Mouse (Mus musculus): ENCODE measurements at regions not wholly inside any gene's neighbourhood (a gene's known extent, or its start where the extent isn't known, plus 50 kb on each side); places are given as distances from the start of the nearest gene placed in this dataset.

GRCm38 (mm10) chr5:75828332-75828731 lies 149.9 kb downstream of the Kdr start:
- no peak for ATAC-seq (ENCODE audit: extremely low read depth, insufficient number of reproducible peaks, low FRiP score, low TSS enrichment)
- H3K36me3 ChIP-seq, result no peaks in the 10 kb centered on the region
- 76% methylated on average over 5 of the region's 5 CpGs for WGBS
- H3K27ac ChIP-seq (replicated peaks), result no peak overlapping the region
- H3K27me3 ChIP-seq (replicated peaks), result no peaks in the 10 kb centered on the region
- no peak overlapping the region for H3K9ac ChIP-seq
- H3K4me1 ChIP-seq, result peaks cover 27% of the 10 kb centered on the region
- no peak overlapping the region for H3K4me3 ChIP-seq
- H3K4me2 ChIP-seq, result no peak overlapping the region
- H3K9me3 ChIP-seq, result no peaks in the 10 kb centered on the region

- 29% methylated on average over 10 of the region's 10 CpGs for WGBS
- Histone ChIP-seq H3K4me2 (no peak overlapping the region; the same call in 1 of the 2 replicates), H3K27ac (replicated peaks) (peak overlapping the region; percentile 49)
These were observed 151.8 kb downstream of the Kdr start for GRCm38 (mm10) chr5:75826283-75827098.

GRCm38 (mm10) chr5:75825576-75825975 lies 152.7 kb downstream of the Kdr start:
- H3K27me3 ChIP-seq (replicated peaks), result no peaks in the 10 kb centered on the region
- ATAC-seq (ENCODE audit: extremely low read depth, insufficient number of reproducible peaks, low FRiP score, low TSS enrichment), result no peak
- H3K36me3 ChIP-seq, result no peaks in the 10 kb centered on the region
- H3K4me3 ChIP-seq, result no peak overlapping the region
- WGBS, result 30% methylated on average over 5 of the region's 5 CpGs
- H3K9ac ChIP-seq, result no peak overlapping the region
- H3K4me2 ChIP-seq, result no peak overlapping the region
- H3K4me1 ChIP-seq, result peaks cover 26% of the 10 kb centered on the region
- no peaks in the 10 kb centered on the region for H3K9me3 ChIP-seq
- H3K27ac ChIP-seq (replicated peaks), result peak overlapping the region; percentile 77

More at GRCm38 (mm10) chr5:75826283-75827098, 151.8 kb downstream of the Kdr start:
- H3K27me3 ChIP-seq (replicated peaks), result no peaks in the 10 kb centered on the region
- H3K9ac ChIP-seq, result no peak overlapping the region
- no peak for ATAC-seq (ENCODE audit: extremely low read depth, insufficient number of reproducible peaks, low FRiP score, low TSS enrichment)
- H3K4me1 ChIP-seq, result peaks cover 27% of the 10 kb centered on the region
- H3K9me3 ChIP-seq, result no peaks in the 10 kb centered on the region
- H3K36me3 ChIP-seq, result no peaks in the 10 kb centered on the region
- no peak overlapping the region for H3K4me3 ChIP-seq

- no peak overlapping the region for H3K4me2 ChIP-seq
- H3K27ac ChIP-seq (replicated peaks), result 0 out of 2 replicates have a peak overlapping the region, but pooled peaks have one; percentile 77
- ATAC-seq (ENCODE audit: extremely low read depth, insufficient number of reproducible peaks, low FRiP score, low TSS enrichment), result no peak
- H3K27me3 ChIP-seq (replicated peaks), result no peaks in the 10 kb centered on the region
- no peaks in the 10 kb centered on the region for H3K36me3 ChIP-seq
- H3K4me1 ChIP-seq, result peaks cover 16% of the 10 kb centered on the region
- WGBS, result 72% methylated on average over 4 of the region's 4 CpGs
- no peak overlapping the region for H3K9ac ChIP-seq
- H3K4me3 ChIP-seq, result no peak overlapping the region
- H3K9me3 ChIP-seq, result no peaks in the 10 kb centered on the region
These were observed 153.6 kb downstream of the Kdr start for GRCm38 (mm10) chr5:75824660-75825059.

- Histone ChIP-seq H3K9ac (no peak overlapping the region), H3K4me3 (no peak overlapping the region), H3K36me3 (no peaks in the 10 kb centered on the region), H3K4me1 (peaks cover 16% of the 10 kb centered on the region), H3K4me2 (no peak overlapping the region), H3K9me3 (no peaks in the 10 kb centered on the region), H3K27me3 (replicated peaks) (no peaks in the 10 kb centered on the region), H3K27ac (replicated peaks) (no peak overlapping the region)
- ATAC-seq (ENCODE audit: extremely low read depth, insufficient number of reproducible peaks, low FRiP score, low TSS enrichment), result no peak
- 79% methylated on average over 3 of the region's 3 CpGs for WGBS
These were observed 154.6 kb downstream of the Kdr start for GRCm38 (mm10) chr5:75823646-75824045.

GRCm38 (mm10) chr5:75817396-75817795 lies 160.9 kb downstream of the Kdr start:
- Histone ChIP-seq H3K4me1 (peaks cover 11% of the 10 kb centered on the region), H3K4me3 (no peak overlapping the region), H3K4me2 (no peak overlapping the region), H3K27ac (replicated peaks) (no peak overlapping the region), H3K9me3 (no peaks in the 10 kb centered on the region), H3K9ac (no peak overlapping the region), H3K27me3 (replicated peaks) (0 out of 2 replicates have a peak, but pooled peaks cover 3% of the 10 kb centered on the region), H3K36me3 (no peaks in the 10 kb centered on the region)
- ATAC-seq (ENCODE audit: extremely low read depth, insufficient number of reproducible peaks, low FRiP score, low TSS enrichment), result no peak
- WGBS, result 89% methylated on average over 13 of the region's 13 CpGs

- no peak overlapping the region for H3K4me2 ChIP-seq
These were observed 163.8 kb downstream of the Kdr start for GRCm38 (mm10) chr5:75814393-75814984.

GRCm38 (mm10) chr5:75812686-75813085 lies 165.6 kb downstream of the Kdr start:
- WGBS, result 44% methylated on average over 4 of the region's 4 CpGs
- Histone ChIP-seq H3K27me3 (replicated peaks) (0 out of 2 replicates have a peak, but pooled peaks cover 3% of the 10 kb centered on the region), H3K36me3 (no peaks in the 10 kb centered on the region), H3K4me1 (peaks cover 18% of the 10 kb centered on the region), H3K9ac (no peak overlapping the region), H3K4me3 (no peak overlapping the region), H3K4me2 (no peak overlapping the region), H3K9me3 (no peaks in the 10 kb centered on the region), H3K27ac (replicated peaks) (no peak overlapping the region)
- no peak for ATAC-seq (ENCODE audit: extremely low read depth, insufficient number of reproducible peaks, low FRiP score, low TSS enrichment)

More at GRCm38 (mm10) chr5:75814393-75814984, 163.8 kb downstream of the Kdr start:
- H3K27ac ChIP-seq (replicated peaks), result no peak overlapping the region; the same call in 1 of the 2 replicates
- no peaks in the 10 kb centered on the region for H3K36me3 ChIP-seq
- peaks cover 11% of the 10 kb centered on the region for H3K4me1 ChIP-seq
- no peaks in the 10 kb centered on the region for H3K9me3 ChIP-seq
- no peak overlapping the region for H3K4me3 ChIP-seq
- 53% methylated on average over 12 of the region's 12 CpGs for WGBS
- no peak overlapping the region for H3K9ac ChIP-seq
- H3K27me3 ChIP-seq (replicated peaks), result 0 out of 2 replicates have a peak, but pooled peaks cover 3% of the 10 kb centered on the region
- no peak for ATAC-seq (ENCODE audit: extremely low read depth, insufficient number of reproducible peaks, low FRiP score, low TSS enrichment)

- no peak for ATAC-seq (ENCODE audit: extremely low read depth, insufficient number of reproducible peaks, low FRiP score, low TSS enrichment)
- WGBS, result 76% methylated on average over 18 of the region's 18 CpGs
These were observed 169.5 kb downstream of the Kdr start for GRCm38 (mm10) chr5:75808551-75809332.

GRCm38 (mm10) chr5:75805011-75805410 lies 173.2 kb downstream of the Kdr start:
- H3K4me1 ChIP-seq, result peaks cover 23% of the 10 kb centered on the region
- no peaks in the 10 kb centered on the region for H3K27me3 ChIP-seq (replicated peaks)
- H3K4me3 ChIP-seq, result no peak overlapping the region
- peaks cover 6% of the 10 kb centered on the region; the same call in 1 of the 2 replicates for H3K9me3 ChIP-seq
- ATAC-seq (ENCODE audit: extremely low read depth, insufficient number of reproducible peaks, low FRiP score, low TSS enrichment), result no peak
- H3K4me2 ChIP-seq, result no peak overlapping the region
- WGBS, result 87% methylated on average over 2 of the region's 2 CpGs
- no peaks in the 10 kb centered on the region for H3K36me3 ChIP-seq
- H3K9ac ChIP-seq, result no peak overlapping the region
- H3K27ac ChIP-seq (replicated peaks), result no peak overlapping the region

More at GRCm38 (mm10) chr5:75808551-75809332, 169.5 kb downstream of the Kdr start:
- H3K9ac ChIP-seq, result no peak overlapping the region
- peaks cover 11% of the 10 kb centered on the region for H3K4me1 ChIP-seq
- no peak overlapping the region for H3K4me3 ChIP-seq
- H3K4me2 ChIP-seq, result no peak overlapping the region
- H3K9me3 ChIP-seq, result peaks cover 6% of the 10 kb centered on the region; the same call in 1 of the 2 replicates
- H3K27ac ChIP-seq (replicated peaks), result peak overlapping the region; percentile 56
- H3K27me3 ChIP-seq (replicated peaks), result no peaks in the 10 kb centered on the region
- no peaks in the 10 kb centered on the region for H3K36me3 ChIP-seq

GRCm38 (mm10) chr5:75804340-75804739 lies 173.9 kb downstream of the Kdr start:
- no peak overlapping the region for H3K4me3 ChIP-seq
- 82% methylated on average over 2 of the region's 2 CpGs for WGBS
- no peaks in the 10 kb centered on the region for H3K27me3 ChIP-seq (replicated peaks)
- peaks cover 25% of the 10 kb centered on the region for H3K4me1 ChIP-seq
- H3K9me3 ChIP-seq, result peaks cover 6% of the 10 kb centered on the region; the same call in 1 of the 2 replicates
- no peak overlapping the region for H3K4me2 ChIP-seq
- H3K27ac ChIP-seq (replicated peaks), result no peak overlapping the region
- H3K36me3 ChIP-seq, result no peaks in the 10 kb centered on the region
- no peak for ATAC-seq (ENCODE audit: extremely low read depth, insufficient number of reproducible peaks, low FRiP score, low TSS enrichment)
- H3K9ac ChIP-seq, result no peak overlapping the region

Data from heart, embryonic 13.5 days (tissue).